Mouse (Mus musculus) heart, embryonic 13.5 days (tissue): Measurements from ENCODE around the gene Gm15128. TPM values are rescaled to one million over a fixed set of nuclear protein-coding genes. Genes with fewer than 3 reads are reported as not detected.
"Not testable (repeated sequence)": the region's sequence is repeated elsewhere in the genome, so short reads cannot be mapped to it uniquely, and the experiment has no call there.

Experiments used
- ATAC-seq: fragments of 200-750 bp; cut with Nextera tagmentation; 2 replicates; pipeline ENCODE4 v1.8.0; 2017; ENCODE audit warnings: moderate TSS enrichment; ENCODE audit not compliant: insufficient number of reproducible peaks, low FRiP score, low TSS enrichment; ENCODE audit errors: extremely low read depth
- H3K27ac ChIP-seq: fragments of 300-500 bp; sonication (generic); replicated peaks from 2 replicates; pipeline ENCODE4 v1.5.1; 2015; ENCODE audit warnings: moderate library complexity, mild to moderate bottlenecking, inconsistent platforms
- H3K27me3 ChIP-seq: fragments of 300-500 bp; sonication (generic); replicated peaks from 2 replicates; pipeline ENCODE4 v1.6.1; 2015; ENCODE audit warnings: mild to moderate bottlenecking, inconsistent platforms
- H3K36me3 ChIP-seq: fragments of 300-500 bp; sonication (generic); 2 replicates; pipeline ENCODE4 v1.6.1; 2015; ENCODE audit warnings: mild to moderate bottlenecking, inconsistent platforms
- H3K4me1 ChIP-seq: fragments of 300-500 bp; sonication (generic); 2 replicates; pipeline ENCODE4 v1.6.1; 2015; ENCODE audit warnings: inconsistent platforms
- H3K4me2 ChIP-seq: fragments of 300-500 bp; sonication (generic); 2 replicates; pipeline ENCODE4 v1.6.1; 2015; ENCODE audit warnings: inconsistent platforms, mild to moderate bottlenecking, moderate library complexity
- H3K4me3 ChIP-seq: fragments of 300-500 bp; sonication (generic); 2 replicates; pipeline ENCODE4 v1.5.1; 2015; ENCODE audit warnings: moderate library complexity, mild to moderate bottlenecking, inconsistent platforms
- H3K9ac ChIP-seq: fragments of 300-500 bp; sonication (generic); 2 replicates; pipeline ENCODE4 v1.6.1; 2015; ENCODE audit warnings: inconsistent platforms, mild to moderate bottlenecking, moderate library complexity
- H3K9me3 ChIP-seq: fragments of 300-500 bp; sonication (generic); 2 replicates; pipeline ENCODE4 v1.6.1; 2016; ENCODE audit warnings: inconsistent platforms
- WGBS: fragments of 180-500 bp; shearing (Covaris S2); methylation state at CpG from one replicate; pipeline ENCODE4 v1.1.7; 2015; ENCODE audit warnings: mixed read lengths; 5-methylcytosine and 5-hydroxymethylcytosine counted together
- polyA plus RNA-seq: library from polyadenylated mRNA; unstranded; fragments of >200 nt; fragmentation: Nextera tagmentation; extraction: Ambion mirVana; gene quantifications from 2 replicates; pipeline ENCODE4 v1.2.1, GENCODE M21; 2015

The Gm15128 gene
- not detected in 2 replicates for polyA plus RNA-seq

DNA sequence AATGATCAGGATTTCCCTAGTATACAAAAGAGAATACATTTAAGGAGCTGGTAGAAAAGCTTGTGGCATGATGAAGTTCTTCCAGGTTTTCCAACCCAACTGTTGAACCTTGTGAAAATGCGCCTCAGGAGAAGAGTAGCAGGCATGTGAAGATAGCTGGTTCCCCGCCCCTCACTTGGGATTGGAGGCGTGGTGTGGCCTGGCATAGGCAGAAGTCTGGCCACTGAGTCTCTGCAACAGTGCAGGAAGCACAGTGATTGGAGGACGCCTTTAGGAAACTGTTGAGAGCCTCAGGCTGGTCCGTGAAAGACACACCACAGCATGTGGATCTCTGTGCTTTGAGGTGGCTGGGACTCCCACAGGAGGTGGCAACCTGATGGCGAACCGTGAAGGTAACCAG, at the start of gene Gm15128:
TSS of gene Gm15128 (plus strand) at position 301 of the 400 bp plus-strand sequence.
- not testable (repeated sequence) for ATAC-seq, H3K4me2 ChIP-seq, H3K36me3 ChIP-seq, H3K9ac ChIP-seq, H3K27ac ChIP-seq, H3K4me3 ChIP-seq, H3K27me3 ChIP-seq, H3K9me3 ChIP-seq, H3K4me1 ChIP-seq
- WGBS, result 61% methylated on average over 7 of the region's 7 CpGs

Other genes starting within 250 kb of the Gm15128 start
- 2.2 and 2.4 TPM in 2 replicates for gene Lrch2, start 211.9 kb upstream of the Gm15128 start, polyA plus RNA-seq
- gene Gm15080, start 227.0 kb downstream of the Gm15128 start, polyA plus RNA-seq, result not detected in 2 replicates